Mouse (Mus musculus) monocyte, adult 5-6 weeks (primary cell): ENCODE results near the gene Phkg1. TPM values are rescaled to one million over a fixed set of nuclear protein-coding genes. Genes with fewer than 3 reads are reported as not detected.
"Not testable (repeated sequence)": the region's sequence is repeated elsewhere in the genome, so short reads cannot be mapped to it uniquely, and the experiment has no call there.

Source experiments
- ATAC-seq: fragments of 153-309, 156-312 bp; replicated peaks from 2 replicates; pipeline ENCODE4 v1.8.0; 2017; ENCODE audit warnings: mild to moderate bottlenecking; ENCODE audit not compliant: low TSS enrichment, insufficient number of reproducible peaks, severe bottlenecking, poor library complexity, low FRiP score
- total RNA-seq: library from RNA; stranded (forward); fragments of 200-1000, 200-491, 200-594 nt; gene quantifications from 3 replicates; pipeline ENCODE4 v1.2.3, GENCODE M21; 2017

The Phkg1 gene
- total RNA-seq, 1 experiment from 2014 or later: not detected

DNA sequence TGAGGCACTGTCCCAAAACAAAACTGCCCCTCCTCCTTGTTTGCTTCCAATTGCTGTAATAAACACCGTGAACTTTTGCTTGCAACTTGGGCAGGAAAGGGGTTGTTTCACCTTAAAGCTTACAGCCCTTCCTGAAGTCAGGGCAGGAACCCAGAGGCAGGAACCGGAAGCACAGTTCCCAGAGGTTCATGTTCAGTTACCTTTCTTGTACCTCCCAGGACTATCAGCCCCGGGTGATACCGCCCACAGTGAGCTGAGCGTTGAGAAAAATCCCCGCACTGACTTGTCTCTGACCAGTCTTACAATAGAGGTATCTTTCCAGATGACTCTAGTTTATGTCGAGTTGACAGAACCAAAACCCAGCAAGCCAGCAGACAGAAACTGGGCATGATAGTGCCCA is 11.2 kb upstream of the Phkg1 start:
- no peak for ATAC-seq

- no peak for ATAC-seq
These were observed 10.8 kb upstream of the Phkg1 start for GRCm38 (mm10) chr5:129909147-129909546.

- ATAC-seq: peak; percentile 86
These were observed 10.1 kb upstream of the Phkg1 start, which contains the start of gene Nupr1l for GRCm38 (mm10) chr5:129908242-129908965. Gene Nupr1l, plus strand, starts transcription at chr5:129908540.

- ATAC-seq: no peak
These were observed 9.4 kb upstream of the Phkg1 start for GRCm38 (mm10) chr5:129907775-129908174.

GRCm38 (mm10) chr5:129895198-129896088 is 2.9 kb downstream of the Phkg1 start, which contains the start of gene Zbed5:
Gene Zbed5, plus strand, starts transcription at chr5:129895723.
- ATAC-seq: peak; percentile 100

GRCm38 (mm10) chr5:129890390-129890789 is 8.0 kb downstream of the Phkg1 start:
- not testable (repeated sequence) for ATAC-seq

GRCm38 (mm10) chr5:129886911-129887636 is 11.3 kb downstream of the Phkg1 start, which contains the start of gene Chchd2:
Gene Chchd2, minus strand, starts transcription at chr5:129887470.
- ATAC-seq: peak; percentile 99

- no peak for ATAC-seq
These were observed 12.1 kb downstream of the Phkg1 start for GRCm38 (mm10) chr5:129886271-129886670.

- no peak for ATAC-seq
These were observed 18.5 kb downstream of the Phkg1 start for GRCm38 (mm10) chr5:129879888-129880287.

DNA sequence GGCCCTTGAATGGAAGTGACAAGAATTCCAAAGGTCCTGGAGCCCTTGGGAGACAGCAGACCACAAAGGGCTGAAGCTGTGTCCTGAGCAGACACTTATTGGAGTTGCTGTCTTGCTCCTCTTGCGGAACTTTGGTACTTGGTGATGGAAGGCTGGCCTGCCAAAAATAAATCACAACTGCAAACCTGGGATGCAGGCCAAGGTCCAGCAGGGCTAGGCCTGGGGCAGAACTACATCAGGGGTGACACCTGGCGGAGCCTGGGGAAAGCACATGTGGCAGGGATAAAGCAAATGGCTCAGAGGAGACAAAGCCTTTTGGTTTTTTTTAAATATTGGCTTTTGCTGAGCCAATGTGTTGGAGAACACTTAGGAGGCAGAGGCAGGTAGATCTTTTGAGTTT is 19.4 kb downstream of the Phkg1 start:
- ATAC-seq: no peak

DNA sequence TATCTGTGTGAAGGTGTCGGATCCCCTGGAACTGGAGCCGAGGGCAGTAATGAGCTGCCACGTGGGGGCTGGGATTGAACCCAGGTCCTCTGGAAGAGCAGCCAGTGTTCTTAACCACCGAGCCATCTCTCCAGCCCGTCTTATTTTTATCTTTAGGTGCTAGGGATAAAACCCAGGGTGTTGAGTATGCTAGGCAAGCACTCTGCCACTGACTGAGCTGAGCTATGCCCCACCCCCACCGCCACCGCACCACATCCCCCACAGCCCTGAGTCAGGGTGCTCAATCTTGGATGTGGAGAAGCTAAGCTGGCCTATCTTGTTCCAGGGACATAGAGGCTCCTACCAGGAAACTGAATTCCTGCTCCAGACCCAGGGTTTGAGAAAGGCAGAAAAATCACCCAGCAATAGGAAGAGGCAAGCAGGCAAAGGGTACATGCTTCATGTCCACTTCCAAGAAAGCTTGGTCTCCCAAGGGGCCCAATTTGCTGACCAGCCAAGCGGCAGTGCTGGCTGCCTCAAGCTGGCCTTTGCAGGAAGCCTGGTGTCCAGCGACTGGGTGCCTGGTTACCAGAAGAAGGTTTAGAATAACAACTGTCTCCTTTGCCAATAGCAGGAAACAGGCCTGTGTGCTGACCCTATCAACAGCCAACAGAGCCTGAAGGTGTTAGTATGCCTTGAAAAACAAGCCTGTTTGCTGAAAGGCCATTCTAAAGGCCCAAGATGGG is 20.5 kb downstream of the Phkg1 start:
- no peak for ATAC-seq

DNA sequence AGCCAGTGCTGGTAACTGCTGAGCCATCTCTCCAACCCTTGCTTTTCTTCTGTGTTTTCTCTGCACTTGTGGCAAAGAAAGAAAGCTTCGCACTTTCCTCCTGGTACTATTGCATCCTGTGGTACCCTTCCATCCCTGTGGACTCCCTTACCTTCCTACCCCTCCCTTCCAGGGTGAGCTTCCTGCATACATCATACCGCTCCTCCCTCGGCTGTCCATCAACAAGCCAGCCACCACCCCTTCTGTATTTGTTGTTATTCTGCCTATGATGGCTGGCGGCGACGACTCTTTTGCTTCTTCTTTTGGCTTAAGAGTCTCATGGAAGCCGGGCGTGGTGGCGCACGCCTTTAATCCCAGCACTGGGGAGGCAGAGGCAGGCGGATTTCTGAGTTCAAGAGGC is 23.3 kb downstream of the Phkg1 start:
- no peak for ATAC-seq

DNA sequence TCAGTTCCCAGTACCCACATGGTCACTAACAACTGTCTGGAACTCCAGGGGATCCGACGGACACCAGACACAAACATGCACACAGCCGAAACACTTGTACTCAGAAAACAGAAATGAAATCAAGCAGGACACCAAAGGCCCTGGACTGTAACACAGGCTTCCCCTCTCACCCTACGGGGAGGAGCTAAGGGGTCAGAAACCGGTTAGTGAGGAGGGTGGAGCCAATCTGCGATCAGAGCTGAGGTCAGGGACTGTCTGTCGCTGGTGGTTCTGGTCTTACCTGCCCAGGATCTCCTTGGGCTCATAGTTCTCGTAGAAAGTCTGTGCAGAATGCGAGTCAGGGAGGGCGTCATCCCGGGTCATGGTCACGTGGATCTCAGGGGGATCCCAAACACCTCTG is 24.4 kb downstream of the Phkg1 start:
- no peak for ATAC-seq

DNA sequence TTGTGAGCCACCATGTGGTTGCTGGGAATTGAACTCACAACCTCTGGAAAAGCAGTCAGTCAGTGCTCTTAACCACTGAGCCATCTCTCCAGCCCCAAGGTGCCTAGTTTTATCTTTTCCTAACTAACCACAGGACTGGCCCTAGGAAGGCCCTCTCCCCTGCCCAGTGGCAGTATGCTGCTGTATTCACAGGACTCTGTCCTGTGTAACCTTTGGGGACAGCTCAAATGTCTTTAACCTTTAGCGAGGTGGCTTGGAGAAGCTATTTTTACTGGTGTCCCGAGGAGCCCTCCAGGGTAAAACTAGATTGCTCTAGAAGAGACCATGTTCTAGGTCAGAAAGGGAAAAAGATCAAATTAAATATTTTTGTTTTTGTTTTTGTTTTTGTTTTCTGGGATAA is 27.1 kb downstream of the Phkg1 start:
- ATAC-seq: no peak

DNA sequence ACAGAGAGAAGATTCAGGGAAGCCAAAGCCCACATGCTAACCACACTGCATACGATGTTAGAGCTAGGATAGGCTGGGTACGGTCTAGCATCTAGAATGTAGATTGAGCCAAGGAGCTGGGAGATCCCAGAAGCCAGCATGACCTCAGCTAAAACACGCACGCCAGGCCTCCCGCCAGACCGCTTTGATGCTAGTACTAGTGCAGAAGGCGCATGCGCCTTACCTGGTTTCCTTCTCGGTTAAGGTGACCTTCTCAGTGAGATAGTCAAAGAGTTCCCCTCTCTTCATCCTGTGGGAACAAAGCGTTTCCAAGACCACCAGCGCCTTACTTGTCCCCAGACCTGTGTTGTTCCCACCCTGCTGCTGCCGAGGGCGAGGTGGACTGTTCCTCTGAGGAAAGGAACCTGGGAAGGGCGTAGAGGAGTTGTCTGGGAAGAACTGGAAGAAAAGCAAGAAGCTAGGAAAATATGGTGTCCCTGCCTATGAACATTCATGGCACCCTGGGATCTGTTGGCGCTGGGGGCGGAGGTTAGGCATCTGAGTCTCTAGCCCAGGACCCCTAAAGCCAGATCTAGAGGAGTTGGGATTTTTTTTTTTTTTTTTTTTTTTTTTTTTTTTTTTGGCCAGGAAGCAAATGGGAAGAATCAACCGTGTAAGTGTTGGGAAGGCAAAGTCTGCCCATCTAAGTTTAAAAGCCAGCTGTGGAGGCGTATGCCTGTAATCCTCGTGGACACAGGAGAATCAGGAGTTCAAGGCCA is 28.9 kb downstream of the Phkg1 start:
- no peak for ATAC-seq

DNA sequence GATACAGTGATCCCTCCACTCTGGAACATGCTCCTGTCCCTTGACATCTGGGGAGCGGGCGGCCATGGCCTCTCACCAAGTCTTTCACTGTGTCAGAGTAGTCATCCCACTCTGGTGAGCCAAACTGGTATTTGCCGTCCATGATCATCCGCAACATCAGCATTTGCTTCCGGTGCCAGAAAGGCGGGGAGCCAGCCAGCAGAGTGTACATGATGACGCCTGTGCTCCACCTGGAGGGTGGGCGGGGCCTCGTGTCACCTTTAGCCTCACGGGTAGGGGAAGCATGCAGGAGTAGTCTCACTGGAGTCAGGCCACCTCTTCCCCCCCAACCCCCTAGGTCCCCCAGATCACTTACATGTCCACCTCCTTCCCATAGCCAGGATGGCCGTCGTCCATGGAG is 32.5 kb downstream of the Phkg1 start:
- ATAC-seq: no peak

- peak; percentile 35; the same call in 1 of the 2 replicates for ATAC-seq
These were observed 33.9 kb downstream of the Phkg1 start for GRCm38 (mm10) chr5:129864467-129864866.

GRCm38 (mm10) chr5:129862325-129862724 is 36.0 kb downstream of the Phkg1 start:
- ATAC-seq: no peak
